Mouse (Mus musculus) macrophage (primary cell): ENCODE data around the gene Gm11564. TPM values are rescaled to one million over a fixed set of nuclear protein-coding genes. Genes with fewer than 3 reads are reported as not detected.
"Not testable (repeated sequence)": the region's sequence is repeated elsewhere in the genome, so short reads cannot be mapped to it uniquely, and the experiment has no call there.

Experiments used
- H3K27ac ChIP-seq: fragments of 350-480 bp; formaldehyde crosslinking; 2 replicates; pipeline ENCODE4 v1.9.0; 2021
- H3K36me3 ChIP-seq: fragments of 350-480 bp; formaldehyde crosslinking; 2 replicates; pipeline ENCODE4 v1.9.0; 2021; ENCODE audit errors: inconsistent target
- H3K4me3 ChIP-seq: fragments of 350-480 bp; formaldehyde crosslinking; 2 replicates; pipeline ENCODE4 v1.9.0; 2021; ENCODE audit errors: inconsistent target
- H3K79me2 ChIP-seq: fragments of 350-480 bp; formaldehyde crosslinking; 2 replicates; pipeline ENCODE4 v1.9.0; 2021; ENCODE audit errors: inconsistent target
- WGBS: methylation state at CpG from one replicate; pipeline ENCODE4 v1.1.7; 2026; ENCODE audit warnings: inconsistent platforms; ENCODE audit not compliant: missing documents; 5-methylcytosine and 5-hydroxymethylcytosine counted together
- polyA plus RNA-seq: library from polyadenylated mRNA; stranded (reverse); fragments of 250-400 nt; gene quantifications from 3 replicates; pipeline ENCODE4 v1.2.4, GENCODE M21; 2018; ENCODE audit warnings: inconsistent platforms

Gene Gm11564
- polyA plus RNA-seq, 1 experiment from 2014 or later, result not detected

GRCm38 (mm10) chr11:99778401-99778800, 37.1 kb downstream of the Gm11564 start:
- no peaks in the 10 kb centered on the region for H3K36me3 ChIP-seq
- no peak overlapping the region for H3K27ac ChIP-seq
- WGBS, result 67% methylated on average over 7 of the region's 7 CpGs
- H3K4me3 ChIP-seq, result no peak overlapping the region
- H3K79me2 ChIP-seq, result no peaks in the 10 kb centered on the region

GRCm38 (mm10) chr11:99772813-99773212, 42.7 kb downstream of the Gm11564 start, which contains the start of gene Gm11595:
TSS of gene Gm11595 (minus strand) at chr11:99772913.
- not testable (repeated sequence) for H3K79me2 ChIP-seq, H3K4me3 ChIP-seq, H3K27ac ChIP-seq, H3K36me3 ChIP-seq

- H3K4me3 ChIP-seq, result no peak overlapping the region
- WGBS, result 82% methylated on average over 2 of the region's 2 CpGs
- no peaks in the 10 kb centered on the region for H3K79me2 ChIP-seq
- no peak overlapping the region for H3K27ac ChIP-seq
- no peaks in the 10 kb centered on the region for H3K36me3 ChIP-seq
Measured at GRCm38 (mm10) chr11:99768410-99768809, 47.1 kb downstream of the Gm11564 start.

Other genes starting within 250 kb of the Gm11564 start
- not detected in 3 replicates for gene Krtap3-1, start 249.0 kb downstream of the Gm11564 start, polyA plus RNA-seq
- not detected in 3 replicates for gene Krtap1-5, start 234.7 kb downstream of the Gm11564 start, polyA plus RNA-seq
- not detected in 3 replicates for gene Krtap1-4, start 232.0 kb downstream of the Gm11564 start, polyA plus RNA-seq
- not detected in 3 replicates for gene Krtap1-3, start 224.3 kb downstream of the Gm11564 start, polyA plus RNA-seq
- not detected in 3 replicates for gene Krtap9-3, start 217.6 kb downstream of the Gm11564 start, polyA plus RNA-seq
- gene Gm11938, start 212.4 kb downstream of the Gm11564 start, polyA plus RNA-seq, result not detected in 3 replicates
- not detected in 3 replicates for gene Gm11937, start 205.5 kb downstream of the Gm11564 start, polyA plus RNA-seq
- gene Krtap2-4, start 200.8 kb downstream of the Gm11564 start, polyA plus RNA-seq, result not detected in 3 replicates
- gene Gm11562, start 195.2 kb downstream of the Gm11564 start, polyA plus RNA-seq, result not detected in 3 replicates
- gene Krtap4-1, start 187.4 kb downstream of the Gm11564 start, polyA plus RNA-seq, result not detected in 3 replicates
- not detected in 3 replicates for gene Krtap4-2, start 180.6 kb downstream of the Gm11564 start, polyA plus RNA-seq
- gene Krtap4-7, start 171.6 kb downstream of the Gm11564 start, polyA plus RNA-seq, result not detected in 3 replicates
- not detected in 3 replicates for gene Gm11555, start 165.4 kb downstream of the Gm11564 start, polyA plus RNA-seq
- not detected in 3 replicates for gene Gm11563, start 156.7 kb downstream of the Gm11564 start, polyA plus RNA-seq
- not detected in 3 replicates for gene Krtap4-6, start 149.7 kb downstream of the Gm11564 start, polyA plus RNA-seq
- not detected in 3 replicates for gene Gm14190, start 124.9 kb downstream of the Gm11564 start, polyA plus RNA-seq
- not detected in 3 replicates for gene Gm14180, start 81.4 kb downstream of the Gm11564 start, polyA plus RNA-seq
- gene Gm11595, start 42.8 kb downstream of the Gm11564 start, polyA plus RNA-seq, result not detected in 3 replicates
- gene Krtap4-8, start 35.0 kb downstream of the Gm11564 start, polyA plus RNA-seq, result not detected in 3 replicates
- not detected in 3 replicates for gene Krtap4-9, start 30.5 kb downstream of the Gm11564 start, polyA plus RNA-seq
- not detected in 3 replicates for gene Gm11596, start 22.2 kb downstream of the Gm11564 start, polyA plus RNA-seq
- gene Gm11569, start 16.7 kb downstream of the Gm11564 start, polyA plus RNA-seq, result not detected in 3 replicates
- not detected in 3 replicates for gene Gm11554, start 11.2 kb downstream of the Gm11564 start, polyA plus RNA-seq
- not detected in 3 replicates for gene Krtap4-13, start 5.8 kb downstream of the Gm11564 start, polyA plus RNA-seq
- gene 2300003K06Rik, start 22.4 kb upstream of the Gm11564 start, polyA plus RNA-seq, result not detected in 3 replicates
- gene Krtap4-16, start 35.9 kb upstream of the Gm11564 start, polyA plus RNA-seq, result not detected in 3 replicates
- gene Gm11568, start 42.3 kb upstream of the Gm11564 start, polyA plus RNA-seq, result not detected in 3 replicates
- gene Gm11559, start 48.8 kb upstream of the Gm11564 start, polyA plus RNA-seq, result not detected in 3 replicates
- gene Krtap9-1, start 57.7 kb upstream of the Gm11564 start, polyA plus RNA-seq, result not detected in 3 replicates
- gene Gm11567, start 63.5 kb upstream of the Gm11564 start, polyA plus RNA-seq, result not detected in 3 replicates
- gene Krtap31-1, start 92.3 kb upstream of the Gm11564 start, polyA plus RNA-seq, result not detected in 3 replicates
- gene Gm11565, start 99.1 kb upstream of the Gm11564 start, polyA plus RNA-seq, result not detected in 3 replicates
- gene Krtap31-2, start 120.6 kb upstream of the Gm11564 start, polyA plus RNA-seq, result not detected in 3 replicates
- gene Krtap9-5, start 132.8 kb upstream of the Gm11564 start, polyA plus RNA-seq, result not detected in 3 replicates
- not detected in 3 replicates for gene Krtap29-1, start 163.4 kb upstream of the Gm11564 start, polyA plus RNA-seq
- gene Krtap16-1, start 170.9 kb upstream of the Gm11564 start, polyA plus RNA-seq, result not detected in 3 replicates
- not detected in 3 replicates for gene Krtap17-1, start 178.3 kb upstream of the Gm11564 start, polyA plus RNA-seq
- gene Krt33a, start 200.5 kb upstream of the Gm11564 start, polyA plus RNA-seq, result not detected in 3 replicates
- gene Krt33b, start 214.2 kb upstream of the Gm11564 start, polyA plus RNA-seq, result not detected in 3 replicates
- not detected in 3 replicates for gene Krt34, start 225.9 kb upstream of the Gm11564 start, polyA plus RNA-seq
- gene Krt31, start 234.9 kb upstream of the Gm11564 start, polyA plus RNA-seq, result not detected in 3 replicates